Mouse (Mus musculus) frontal cortex, postnatal 36 days (tissue): ENCODE measurements around the gene P2ry6.

Experiments used
- DNase-seq, 2 experiments: peaks; one replicate each; pipeline ENCODE4 v3.0.0; 2022; ENCODE audit warnings: low spot score in 2 of 2

The P2ry6 gene

DNA sequence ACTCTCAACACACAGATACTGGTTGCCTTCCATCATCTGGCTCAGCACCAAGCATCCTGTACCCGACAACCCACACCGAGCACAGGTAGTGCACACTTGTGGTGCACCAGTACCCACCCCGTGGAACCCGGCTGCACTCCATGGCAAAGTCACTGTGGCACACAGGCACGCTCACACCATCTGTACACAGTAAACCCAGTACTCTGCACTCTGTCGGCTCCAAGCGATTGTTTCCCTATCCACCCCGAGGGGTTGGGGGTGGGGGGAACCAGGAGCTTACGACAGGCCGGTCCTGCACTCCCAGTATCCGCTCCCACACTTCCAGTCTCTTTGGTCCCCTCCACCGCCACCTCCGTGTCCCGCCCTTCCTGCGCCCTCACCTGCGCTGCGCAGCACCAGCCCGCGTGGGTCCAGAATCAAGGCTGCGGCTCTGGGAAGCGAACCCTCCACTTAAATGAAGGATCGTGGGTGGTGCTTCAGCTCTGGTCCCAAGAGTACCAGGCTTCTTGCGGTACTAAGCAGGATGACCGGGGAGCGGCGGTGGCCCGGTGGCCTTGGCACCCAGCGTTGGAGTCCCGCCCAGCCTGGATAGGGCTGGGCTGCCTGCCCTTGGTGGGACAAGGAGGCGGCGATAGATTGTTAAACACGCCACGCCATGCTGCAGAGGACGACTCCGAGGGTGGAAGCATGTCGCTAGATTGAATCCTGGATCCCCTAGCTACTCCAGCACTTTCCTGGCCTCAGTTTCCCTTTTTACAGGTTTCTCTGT lies at the start of gene P2ry6:
Gene P2ry6 (minus strand): TSS at position 515 of the 769 bp plus-strand sequence.
- no peak for DNase-seq

- peak; percentile 28 to 35 for DNase-seq
These were observed 43.0 kb upstream of the P2ry6 start for GRCm38 (mm10) chr7:101017492-101017891.

DNA sequence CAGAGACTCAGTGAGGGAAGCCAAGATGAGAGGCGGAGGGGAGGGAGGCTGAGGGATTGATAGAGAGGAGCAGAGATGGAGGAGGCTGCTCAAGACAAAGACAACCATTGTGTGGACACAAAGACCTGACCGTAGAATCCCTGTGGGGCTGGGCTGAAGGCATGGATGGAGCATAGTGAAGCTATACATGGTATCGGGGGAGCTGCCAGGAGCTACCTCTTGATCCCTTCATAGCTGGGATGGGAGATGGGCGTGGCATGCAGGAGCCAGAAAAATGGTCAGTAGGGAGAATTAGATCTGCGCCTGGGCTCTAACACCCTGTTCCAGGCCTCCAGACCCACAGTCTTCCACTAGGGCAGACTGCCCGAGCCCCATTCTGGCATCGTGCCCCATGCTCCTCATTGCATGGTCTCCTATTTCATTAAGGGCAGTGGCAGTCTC lies 42.6 kb upstream of the P2ry6 start:
- peak in 1 of 2 experiments; percentile 18 for DNase-seq

GRCm38 (mm10) chr7:101014985-101015384 lies 40.5 kb upstream of the P2ry6 start:
- no peak for DNase-seq

GRCm38 (mm10) chr7:101014041-101014440 lies 39.6 kb upstream of the P2ry6 start:
- no peak for DNase-seq

DNA sequence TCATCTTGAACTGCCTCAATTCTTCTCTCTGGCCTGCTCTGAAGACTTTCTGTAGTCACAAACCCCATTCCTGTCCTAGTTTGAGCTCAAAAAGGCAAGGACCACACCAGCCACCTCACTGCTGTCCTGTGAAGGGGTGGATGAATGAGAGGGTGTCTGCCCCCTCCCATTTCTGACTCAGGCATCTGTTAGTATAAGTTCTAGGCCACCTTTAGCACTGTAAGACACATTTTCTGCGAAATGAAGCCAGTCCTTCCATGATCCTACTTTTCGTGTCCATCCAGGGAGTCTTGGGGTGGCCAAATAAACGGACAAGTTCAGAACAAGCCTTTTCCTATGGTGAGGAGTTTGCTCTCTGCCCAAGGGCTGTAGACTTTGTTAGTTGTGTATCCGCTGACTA lies 38.1 kb upstream of the P2ry6 start, which contains the start of gene P2ry2:
Gene P2ry2 (minus strand): TSS at position 326 of the 400 bp plus-strand sequence.
- no peak for DNase-seq

- peak; percentile 24 to 29 for DNase-seq
These were observed 37.4 kb upstream of the P2ry6 start for GRCm38 (mm10) chr7:101011681-101012367.

DNA sequence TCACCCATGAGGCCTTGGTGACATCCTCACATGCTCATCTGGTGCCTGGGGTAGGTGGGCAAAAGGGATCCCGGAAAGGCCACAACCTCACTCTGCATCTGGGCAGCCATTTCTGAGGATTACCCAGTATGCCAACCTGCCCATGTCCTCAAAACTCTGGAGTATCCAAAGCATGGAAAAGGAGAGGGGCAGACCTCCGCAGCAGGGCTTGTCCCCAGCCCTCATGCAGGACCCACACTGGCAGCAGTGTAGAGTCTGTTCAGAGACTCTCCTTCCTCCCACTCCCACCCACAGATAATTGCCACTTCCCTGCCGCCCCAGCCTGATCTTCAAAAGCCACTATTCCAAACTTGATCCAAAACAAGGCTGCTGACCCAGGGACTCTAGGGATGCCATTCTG lies 36.3 kb upstream of the P2ry6 start:
- DNase-seq, result no peak

- DNase-seq, result no peak
These were observed 31.8 kb upstream of the P2ry6 start for GRCm38 (mm10) chr7:101006201-101006600.

GRCm38 (mm10) chr7:101005119-101005518 lies 30.7 kb upstream of the P2ry6 start:
- no peak for DNase-seq

DNA sequence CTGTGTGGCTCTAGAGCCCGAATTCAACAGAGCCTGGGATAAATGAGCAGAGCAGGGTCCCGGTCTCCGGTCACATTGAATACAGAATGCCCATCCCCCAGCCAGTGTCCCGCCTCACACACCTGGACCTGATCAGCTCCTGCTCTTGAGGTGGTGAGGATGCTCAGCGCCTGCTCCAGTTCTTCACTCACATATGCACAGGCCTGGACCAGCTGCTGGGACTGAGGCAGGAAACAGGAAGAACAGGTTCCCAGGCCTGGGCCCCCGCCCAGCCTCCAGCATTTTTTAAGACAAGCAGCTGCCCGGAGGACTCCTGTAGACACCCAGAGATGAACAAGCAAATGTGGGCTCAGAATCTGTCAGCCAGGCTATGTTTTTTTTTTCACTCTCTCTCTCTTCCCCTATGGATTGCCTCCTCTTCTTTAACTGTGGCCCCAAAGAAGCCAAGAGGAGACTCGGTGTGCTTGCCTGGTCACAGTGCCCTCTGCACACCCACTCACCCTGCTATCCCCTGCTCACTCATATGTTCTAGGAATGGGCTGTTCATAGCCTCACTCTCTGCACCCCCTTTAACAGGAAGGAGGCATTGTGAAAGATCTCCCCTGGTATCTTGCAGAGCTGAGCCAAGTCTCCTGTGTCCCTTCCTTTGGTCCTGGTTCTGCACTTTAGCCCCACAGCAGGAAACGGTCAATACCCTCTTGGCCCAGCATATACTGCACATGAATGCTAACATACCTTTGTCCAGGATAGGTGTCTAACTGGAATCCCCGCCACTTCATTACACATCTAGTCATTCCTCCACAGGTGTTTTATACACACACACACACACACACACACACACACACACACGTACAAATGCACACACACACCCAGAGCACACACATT lies 29.2 kb upstream of the P2ry6 start:
- no peak for DNase-seq

- no peak for DNase-seq
These were observed 27.8 kb upstream of the P2ry6 start for GRCm38 (mm10) chr7:101002274-101002673.

- DNase-seq, result no peak
These were observed 25.2 kb upstream of the P2ry6 start for GRCm38 (mm10) chr7:100999623-101000022.

GRCm38 (mm10) chr7:100998578-100998960 lies 24.1 kb upstream of the P2ry6 start:
- DNase-seq, result no peak

DNA sequence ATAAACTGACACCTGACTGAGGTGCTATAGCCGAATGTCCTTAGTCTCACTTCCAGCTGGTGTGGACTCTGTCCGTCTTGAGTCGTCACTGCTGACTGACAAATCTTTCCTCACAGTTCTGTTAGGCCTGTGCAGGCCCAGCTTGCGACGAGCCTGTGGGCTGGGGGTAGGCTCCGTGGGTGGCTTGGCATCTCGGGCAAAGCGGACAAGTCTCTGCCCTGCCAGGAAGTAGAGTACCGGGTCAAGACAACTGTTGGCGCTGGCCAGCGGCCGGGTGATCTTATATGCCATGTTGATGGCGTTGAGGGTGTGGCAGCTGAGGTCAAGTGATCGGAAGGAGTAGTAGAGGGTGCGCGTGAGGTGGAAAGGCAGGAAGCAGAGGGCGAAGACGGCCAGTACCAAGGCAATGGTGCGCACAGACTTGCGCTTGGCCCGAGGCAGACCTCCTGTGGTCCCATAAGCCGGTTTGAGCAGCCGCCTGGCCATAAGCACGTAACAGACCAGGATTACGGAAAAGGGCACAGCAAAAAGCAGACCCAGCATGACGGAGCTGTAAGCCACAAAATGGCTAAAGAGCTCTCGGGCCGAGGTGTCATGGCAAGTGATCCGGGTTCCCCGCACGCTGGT lies 23.6 kb upstream of the P2ry6 start:
- DNase-seq, result no peak

DNA sequence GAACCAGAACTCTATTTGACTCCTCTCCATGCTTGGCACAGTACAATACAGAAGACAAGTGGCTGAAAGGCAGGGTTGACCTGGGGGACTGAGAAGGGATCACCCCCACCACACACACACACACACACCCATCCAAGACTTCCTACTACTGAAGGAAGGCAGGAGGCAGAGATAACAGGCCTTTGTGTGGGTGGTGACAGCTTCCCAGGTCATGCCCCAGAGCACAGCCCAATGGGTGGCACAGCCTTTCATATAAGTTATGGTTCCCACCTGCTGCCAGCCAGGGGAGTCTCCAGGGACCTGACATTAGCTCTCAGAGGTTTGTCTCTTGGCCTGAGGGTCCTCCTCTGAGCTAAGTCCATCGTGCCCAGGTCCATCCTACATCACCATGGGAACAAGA lies 22.8 kb upstream of the P2ry6 start:
- DNase-seq, result no peak

- no peak for DNase-seq
These were observed 21.5 kb upstream of the P2ry6 start for GRCm38 (mm10) chr7:100995951-100996350.

DNA sequence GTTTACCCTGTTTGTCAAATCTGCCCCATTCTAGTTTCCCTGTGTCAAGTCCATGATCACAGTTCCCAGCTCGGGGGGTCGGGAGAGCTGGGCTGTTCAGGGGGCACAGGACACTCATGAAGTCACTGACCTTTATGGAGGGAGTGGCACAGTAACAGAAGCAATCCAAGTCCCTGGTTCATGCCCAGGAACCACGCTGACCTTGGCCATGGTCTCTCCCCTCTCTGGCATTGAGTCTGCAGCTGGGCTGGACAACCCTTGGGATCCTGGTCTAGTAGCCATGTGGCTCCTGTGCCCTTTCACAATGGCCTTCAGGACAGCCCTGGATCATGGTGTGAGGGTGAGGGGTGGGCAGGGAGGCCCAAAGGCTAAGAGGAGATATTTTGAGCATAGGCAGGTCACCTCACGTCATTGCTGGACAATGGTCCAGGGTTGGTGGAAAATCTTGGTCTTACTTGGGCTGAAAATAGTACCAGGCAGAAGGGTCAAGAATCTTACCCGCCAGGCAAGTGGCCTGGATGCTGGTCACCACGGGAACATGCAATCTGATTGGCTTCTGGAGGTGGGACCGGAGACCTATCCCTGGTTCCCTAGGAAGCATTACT lies 20.9 kb upstream of the P2ry6 start:
- no peak for DNase-seq

DNA sequence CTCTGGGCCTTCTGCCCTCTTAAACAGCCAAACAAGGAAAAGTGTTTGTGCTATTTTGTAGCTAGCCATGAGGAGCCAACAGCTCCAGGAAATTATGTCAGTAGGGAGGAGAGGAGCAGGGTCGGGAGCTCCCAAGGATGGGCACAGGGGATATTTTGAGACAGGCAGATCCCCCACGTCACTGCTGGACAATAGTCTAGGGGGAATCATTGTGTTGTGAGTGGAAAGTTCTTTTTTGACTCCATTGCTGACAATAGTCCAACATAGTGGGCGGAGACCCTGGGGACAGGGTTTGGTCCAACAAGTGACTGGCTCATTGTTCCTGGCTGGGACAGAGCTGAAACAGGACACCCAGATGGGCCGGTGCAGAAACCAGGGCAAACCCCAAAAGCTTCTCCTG lies 18.7 kb upstream of the P2ry6 start:
- no peak for DNase-seq

DNA sequence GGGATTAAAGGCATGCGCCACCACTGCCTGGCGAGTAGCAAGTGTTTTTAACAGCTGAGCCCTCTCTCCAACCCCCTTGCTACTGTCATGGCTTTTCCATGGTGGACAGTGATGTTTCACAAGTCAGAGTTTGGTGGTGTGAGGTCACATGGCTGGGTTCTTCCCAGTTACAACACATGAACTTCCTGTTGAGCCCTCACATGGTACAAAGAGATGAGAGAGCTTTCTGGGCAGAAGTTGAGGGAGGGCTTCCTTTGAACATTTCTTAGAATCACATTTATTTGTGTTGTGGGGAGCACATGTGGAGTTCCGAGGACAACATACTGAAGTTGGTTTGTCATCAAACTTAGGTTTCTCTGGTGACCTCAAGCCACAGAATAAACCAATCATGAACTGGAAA lies 17.5 kb upstream of the P2ry6 start:
- DNase-seq, result no peak

GRCm38 (mm10) chr7:100990636-100991311 lies 16.3 kb upstream of the P2ry6 start:
- no peak for DNase-seq
